Mouse (Mus musculus) liver, adult 2 months (tissue): Measurements from ENCODE around the gene Itpk1.

Source experiments
- CTCF ChIP-seq: fragments of 200-500 bp; IDR thresholded peaks from 2 replicates; pipeline ENCODE4 v1.5.1; 2011; ENCODE audit warnings: low read depth, low read length, control low read depth
- POLR2A ChIP-seq: fragments of 200-500 bp; IDR thresholded peaks from 2 replicates; pipeline ENCODE4 v1.6.1; 2011; ENCODE audit warnings: low read length, control low read depth; ENCODE audit not compliant: insufficient read depth; ENCODE audit errors: extremely low read depth

GRCm38 (mm10) chr12:102643316-102643715 is 61.4 kb downstream of the Itpk1 start:
- TF ChIP-seq CTCF, result no peak
- TF ChIP-seq POLR2A, result no peak
